Mouse (Mus musculus) frontal cortex, adult (tissue): ENCODE results near the gene Emd.
"Not testable (repeated sequence)": the region's sequence is repeated elsewhere in the genome, so short reads cannot be mapped to it uniquely, and the experiment has no call there.

ENCODE experiments used
- ATAC-seq: cut with Nextera tagmentation; 2 replicates; pipeline ENCODE4 v1.9.2; 2017; ENCODE audit warnings: mild to moderate bottlenecking, moderate library complexity, mixed read lengths; ENCODE audit not compliant: low TSS enrichment

Gene Emd

DNA sequence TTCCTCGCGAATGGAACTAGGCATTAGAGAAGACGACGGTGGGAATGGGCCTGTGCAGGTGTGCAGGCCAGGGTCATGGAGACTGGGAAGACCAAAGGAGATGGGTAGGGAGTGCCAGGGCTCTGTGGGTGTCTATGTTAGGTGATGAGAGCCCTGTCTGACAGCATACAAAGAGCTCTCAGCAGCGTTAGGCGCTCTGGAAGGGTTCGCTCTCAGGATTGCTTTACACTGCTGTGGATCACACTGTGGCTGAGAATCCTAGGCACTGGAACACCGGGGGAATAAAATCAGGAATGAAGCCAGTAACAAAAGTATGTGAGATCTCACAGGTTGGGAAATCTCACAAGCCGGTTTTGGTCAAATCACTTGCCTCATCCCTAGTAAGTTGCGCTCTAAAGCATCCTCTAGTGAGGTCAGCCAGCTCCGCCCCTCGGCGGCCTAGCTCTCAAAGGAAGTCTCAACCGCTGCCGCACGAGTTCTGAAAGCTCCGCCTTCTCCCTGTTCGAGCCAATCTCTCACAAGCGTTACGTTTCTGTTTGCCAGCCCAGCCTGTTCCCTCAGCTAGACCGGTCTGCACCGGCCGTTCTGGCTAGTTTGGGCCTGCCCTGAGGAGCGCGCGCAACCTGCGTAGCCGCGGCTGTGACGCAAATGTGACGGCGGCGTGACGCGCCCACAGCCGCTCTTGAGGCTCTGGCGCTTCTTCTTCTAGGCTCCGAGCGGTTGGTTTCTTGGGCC is at the start of gene Emd:
Emd (plus strand) TSS at position 535 of the 735 bp plus-strand sequence.
- peak; percentile 95 for ATAC-seq

DNA sequence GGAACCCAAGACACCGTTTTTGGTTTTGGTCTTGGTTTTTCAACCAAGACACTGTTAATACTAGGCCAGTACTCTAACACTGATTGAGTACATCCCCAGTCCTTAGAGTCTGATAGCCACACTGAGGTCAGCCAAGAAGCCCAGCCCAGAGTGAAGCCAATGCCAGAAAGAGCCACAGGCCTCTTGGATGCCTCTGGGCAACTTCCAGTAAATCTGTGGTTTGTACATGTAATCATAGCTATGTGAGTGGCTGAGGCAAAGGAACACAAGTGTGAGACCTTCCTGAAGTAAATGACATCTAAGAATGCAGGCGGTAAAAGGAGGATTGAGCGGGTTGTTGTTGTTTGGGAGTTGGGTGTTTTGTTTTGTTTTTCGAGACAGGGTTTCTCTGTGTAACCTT is 36.0 kb upstream of the Emd start:
- no peak for ATAC-seq

DNA sequence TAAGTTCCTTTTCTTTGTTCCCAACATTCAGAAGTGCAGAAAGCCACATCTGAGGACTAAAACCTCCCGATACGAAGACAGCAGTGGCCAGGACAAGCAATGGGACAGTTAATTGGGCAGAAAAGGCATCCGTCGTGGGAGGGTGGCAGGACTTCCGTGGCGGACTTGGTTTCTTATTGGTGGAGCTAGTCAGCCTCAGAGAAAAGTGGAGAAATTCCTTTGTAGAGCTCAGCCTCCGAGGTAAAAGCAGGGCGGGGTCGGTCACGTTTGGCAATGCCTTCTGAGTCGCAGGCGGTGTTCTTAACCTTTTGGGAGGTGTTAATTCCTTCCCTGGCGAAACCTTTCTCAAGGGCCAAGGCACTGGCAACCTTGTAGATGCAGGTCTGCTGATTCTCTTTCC is 35.0 kb upstream of the Emd start:
- ATAC-seq: no peak

DNA sequence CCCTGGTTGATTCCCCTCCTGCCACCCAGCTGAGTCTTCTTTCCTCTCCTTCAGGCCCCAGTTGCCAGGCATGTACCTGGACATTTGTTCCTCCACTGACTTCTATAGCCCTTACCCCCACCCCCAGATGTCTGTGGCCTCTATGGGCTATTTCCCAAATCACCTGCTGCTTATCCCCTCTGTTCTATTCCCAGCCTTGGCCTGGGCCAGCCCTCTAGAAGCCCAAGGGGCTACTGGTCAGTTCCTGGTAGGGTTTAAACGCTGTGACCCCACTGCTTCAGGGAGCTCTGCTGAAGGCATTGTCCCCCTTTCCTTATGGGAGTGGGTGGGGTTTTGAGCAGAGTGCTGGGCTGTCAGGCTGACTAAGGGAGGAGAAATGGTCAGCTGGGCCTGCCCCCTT is 34.4 kb upstream of the Emd start:
- not testable (repeated sequence) for ATAC-seq

DNA sequence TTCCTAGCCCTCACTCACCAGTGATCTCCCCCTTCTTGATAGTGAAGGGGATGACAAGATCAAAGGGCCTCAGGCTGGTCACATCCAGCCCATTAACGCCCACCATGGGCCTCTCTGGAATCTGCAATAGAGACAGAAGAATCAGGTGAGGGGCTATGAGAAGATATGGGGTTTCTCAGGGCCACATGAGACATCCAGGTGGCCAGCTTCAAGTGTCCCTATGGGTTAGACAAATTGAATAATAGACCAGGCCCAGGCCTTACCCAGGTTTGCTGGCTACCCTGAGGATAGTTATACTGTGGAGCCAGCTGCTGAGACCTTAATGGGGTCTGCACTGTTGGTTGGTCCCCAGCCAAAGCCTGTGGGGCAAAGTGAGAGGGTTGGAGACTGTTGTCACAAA is 24.4 kb upstream of the Emd start:
- ATAC-seq: no peak

DNA sequence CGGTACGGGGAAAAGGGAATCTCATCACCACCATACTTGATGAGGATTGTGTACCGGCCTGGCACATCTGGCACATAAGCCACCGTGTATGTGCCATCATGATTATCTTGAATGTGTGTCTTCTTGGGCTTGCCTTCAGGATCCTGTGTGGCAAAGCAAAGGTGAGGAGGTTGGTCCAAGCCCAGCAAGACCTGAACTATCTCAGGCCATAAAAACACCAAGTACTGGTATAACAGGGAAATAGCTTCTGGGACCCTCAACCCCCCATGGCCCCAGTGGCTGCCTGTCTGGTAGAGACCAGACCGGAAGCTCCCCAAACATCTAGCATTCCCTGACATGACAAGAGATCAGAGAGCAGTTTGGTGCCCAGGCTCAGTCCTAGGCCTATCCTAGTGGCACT is 21.3 kb upstream of the Emd start:
- no peak for ATAC-seq

DNA sequence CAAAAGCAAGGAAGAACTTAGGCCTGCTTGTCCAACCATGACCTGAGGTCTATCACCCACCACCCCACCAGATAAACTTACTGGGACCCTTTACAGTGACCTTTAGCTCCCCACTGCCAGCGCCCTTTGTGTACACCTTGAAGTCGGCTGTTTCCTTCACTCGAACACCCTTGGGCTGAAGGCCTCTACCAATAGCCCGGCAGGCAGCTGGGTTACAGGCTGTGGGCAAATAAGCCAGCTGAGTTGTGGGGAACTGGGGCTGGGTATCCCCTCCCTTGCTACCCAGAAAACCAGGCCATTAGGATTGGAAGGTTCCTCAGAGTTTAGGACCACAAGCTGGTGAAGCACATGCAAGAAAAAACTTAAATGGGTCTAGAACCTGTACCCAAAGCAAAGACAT is 14.2 kb upstream of the Emd start:
- ATAC-seq: no peak

DNA sequence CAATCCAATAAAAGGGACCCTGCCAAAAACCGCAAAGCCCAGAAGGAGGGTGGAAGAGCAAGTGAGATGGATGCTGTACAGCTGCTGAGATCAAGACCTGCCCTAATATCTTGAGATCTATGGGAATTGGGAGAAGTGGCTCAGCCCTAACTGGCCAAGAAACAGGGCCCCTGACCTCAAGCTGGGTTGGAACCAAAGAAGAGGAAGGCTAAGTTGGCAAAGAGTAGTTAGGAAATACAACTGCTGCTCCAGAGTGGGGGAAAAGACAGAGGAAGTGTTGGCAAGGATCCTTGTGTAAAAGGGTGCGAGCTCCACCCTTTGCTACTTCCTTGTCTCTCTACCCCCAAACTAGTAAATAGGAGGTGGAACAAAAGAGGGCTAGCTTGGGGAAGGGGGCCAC is 11.1 kb upstream of the Emd start:
- no peak for ATAC-seq

DNA sequence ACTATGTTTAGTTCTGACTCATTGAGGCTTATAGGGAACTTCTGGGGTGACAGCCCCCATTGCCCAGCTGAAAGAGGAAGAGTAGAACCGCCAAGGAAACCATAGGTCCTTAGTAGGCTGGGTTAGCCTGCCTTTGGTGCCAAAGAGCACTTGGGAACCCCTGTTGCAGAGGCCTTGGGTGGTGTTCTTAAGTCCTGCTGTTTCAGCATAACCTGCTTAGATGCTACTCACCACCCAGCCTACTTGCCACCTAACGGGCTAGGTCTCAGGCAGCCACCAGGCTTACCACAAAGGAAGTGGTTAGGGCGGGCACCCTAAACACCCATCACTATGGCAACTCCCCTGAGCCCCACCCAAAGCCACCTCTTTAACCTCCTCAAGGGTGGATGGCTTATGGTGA is 10.7 kb upstream of the Emd start:
- ATAC-seq: no peak

DNA sequence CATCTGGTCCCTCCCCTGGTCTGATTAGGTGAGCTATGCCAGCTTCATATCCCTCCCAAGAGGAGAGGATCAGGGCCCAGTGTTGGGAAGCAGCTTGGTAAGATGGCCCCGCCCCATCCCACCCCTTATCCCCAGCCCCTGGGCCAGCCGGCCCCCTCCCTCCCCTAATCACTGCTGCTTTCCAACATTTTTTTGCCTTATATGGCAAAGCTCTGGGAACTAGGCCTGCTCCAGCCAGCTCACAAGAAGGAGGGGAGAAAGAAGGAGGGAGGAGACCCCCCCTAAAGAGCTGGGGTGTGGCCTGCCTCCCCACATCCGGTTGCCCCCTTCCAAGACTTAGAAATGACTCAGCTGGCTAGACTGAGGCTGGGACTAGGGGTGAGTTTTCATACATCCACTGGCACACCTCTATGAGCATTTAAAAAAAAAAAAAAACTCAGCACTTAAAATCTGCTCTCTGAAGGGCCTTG is 9.8 kb upstream of the Emd start:
- no peak for ATAC-seq

DNA sequence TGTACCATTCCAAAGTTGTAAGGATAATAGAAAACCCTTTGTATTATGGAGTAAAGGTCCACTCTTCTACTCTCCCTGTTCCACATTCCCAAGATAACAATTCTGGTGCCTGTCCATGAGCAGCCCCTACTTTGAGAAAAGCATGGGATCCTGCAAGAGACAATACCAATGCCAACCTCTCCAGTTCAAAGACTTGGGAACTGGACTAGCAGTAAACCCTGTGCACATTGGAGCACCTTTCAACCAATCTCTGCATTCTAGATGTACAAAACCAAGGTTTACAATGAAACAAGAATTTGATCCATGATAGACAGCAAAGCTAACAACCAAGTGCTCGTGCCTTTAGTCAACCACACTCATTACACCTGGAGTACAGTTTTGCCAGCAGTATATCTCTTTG is 9.4 kb upstream of the Emd start:
- ATAC-seq: no peak

DNA sequence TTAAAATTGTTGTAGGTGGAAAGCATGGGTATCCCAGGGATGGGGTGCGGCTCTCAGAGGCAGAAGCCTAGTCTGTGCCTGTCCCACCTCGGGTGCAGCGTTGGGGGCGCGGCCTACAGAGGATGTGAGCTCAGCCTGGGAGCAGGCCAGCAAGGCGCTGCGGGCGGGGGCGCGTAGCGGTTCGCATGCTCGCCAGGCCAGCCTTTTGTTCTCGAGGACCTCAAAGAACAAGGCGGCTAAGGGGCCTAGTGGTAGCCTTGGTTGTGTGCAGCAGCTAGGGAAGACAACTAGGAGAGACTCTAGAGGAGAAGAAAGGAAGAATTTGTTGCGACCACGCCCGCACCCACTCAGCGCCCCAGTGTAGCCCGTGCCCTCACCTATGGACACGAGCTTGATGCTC is 8.8 kb upstream of the Emd start:
- peak; percentile 24 for ATAC-seq

DNA sequence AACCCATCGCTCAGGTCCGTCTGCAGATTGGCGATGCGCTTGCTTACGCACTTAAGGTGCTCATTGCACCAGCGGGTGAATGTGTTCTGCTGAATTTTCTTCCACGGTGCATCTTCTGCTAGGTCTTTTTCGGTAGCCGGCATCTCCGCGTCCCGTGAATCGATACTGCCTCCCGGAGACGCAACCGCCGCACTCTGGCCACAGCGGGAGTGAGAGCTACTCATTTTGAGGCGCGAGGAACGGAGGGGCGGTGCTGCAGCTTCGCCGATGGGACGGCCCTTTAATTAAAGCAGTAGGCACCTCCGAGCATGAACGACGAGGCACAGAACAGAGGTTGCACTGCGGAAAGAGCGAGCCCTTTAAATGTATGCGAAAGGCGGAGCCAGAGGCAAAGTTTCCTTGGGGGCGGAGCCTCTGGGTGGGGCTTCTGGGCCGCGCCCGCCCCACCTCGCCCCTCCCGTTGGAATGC is 8.2 kb upstream of the Emd start:
- ATAC-seq: peak; percentile 88

DNA sequence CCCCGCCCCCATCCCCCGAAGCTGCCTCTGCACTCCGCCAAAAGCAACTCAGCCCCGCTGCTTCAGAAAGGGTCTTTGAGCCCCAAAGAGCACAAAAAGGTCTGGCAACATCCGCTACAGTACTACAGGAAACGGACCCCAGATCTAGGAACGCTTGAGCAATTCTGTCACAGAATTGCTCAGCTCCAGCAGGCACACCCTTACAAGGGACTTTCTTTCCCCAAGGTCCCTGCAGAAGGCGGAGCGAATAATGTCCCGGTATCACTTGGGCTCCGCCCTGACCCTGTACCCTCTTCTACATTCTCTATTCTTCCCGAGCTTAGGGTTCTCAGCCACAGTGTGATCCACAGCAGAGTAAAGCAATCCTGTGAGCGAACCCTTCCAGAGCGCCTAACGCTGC is 7.8 kb upstream of the Emd start:
- peak; percentile 3; the same call in 1 of the 2 replicates for ATAC-seq

DNA sequence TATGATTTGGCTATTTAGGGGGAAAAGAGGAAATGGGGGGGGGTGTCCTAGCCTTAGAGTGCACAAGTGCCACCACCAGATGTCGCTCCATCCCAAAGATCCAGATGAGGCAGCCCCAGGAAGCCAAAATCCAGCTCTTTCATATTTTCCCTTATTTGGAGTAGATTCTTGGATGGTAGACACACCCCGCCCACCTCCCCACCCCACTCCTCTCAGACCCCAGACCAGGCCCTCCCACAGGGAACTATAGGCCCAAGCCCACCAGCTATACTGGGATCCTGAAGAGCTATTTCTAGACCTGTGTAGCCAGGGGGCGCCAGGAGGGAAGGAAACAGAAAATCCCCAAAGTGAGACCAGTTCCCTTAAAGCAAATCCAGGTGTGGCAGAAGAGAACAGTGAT is 5.8 kb upstream of the Emd start:
- ATAC-seq: no peak

DNA sequence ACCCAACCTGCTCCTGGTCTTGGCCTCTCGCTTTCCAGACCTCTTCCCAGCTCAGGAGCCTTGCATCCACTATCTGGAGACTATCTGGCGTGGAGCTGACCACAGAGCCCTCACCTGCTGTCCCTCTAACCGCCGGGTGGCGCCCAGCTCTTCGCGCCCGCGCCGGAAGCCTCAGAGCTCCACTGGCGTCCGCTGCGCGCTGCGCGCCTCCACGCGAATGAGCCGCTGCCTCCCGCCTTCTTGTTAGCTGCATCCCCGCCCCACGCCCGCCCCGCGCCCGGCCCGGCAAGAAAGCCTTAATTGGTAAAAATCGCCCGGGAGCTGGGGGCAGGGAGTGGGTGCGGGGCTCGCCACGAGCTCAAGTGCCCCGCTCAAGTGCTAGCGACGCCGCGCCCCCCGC is 4.9 kb upstream of the Emd start, which contains the start of gene Flna:
Flna (minus strand) TSS at position 206 of the 400 bp plus-strand sequence.
- peak; percentile 13; the same call in 1 of the 2 replicates for ATAC-seq

DNA sequence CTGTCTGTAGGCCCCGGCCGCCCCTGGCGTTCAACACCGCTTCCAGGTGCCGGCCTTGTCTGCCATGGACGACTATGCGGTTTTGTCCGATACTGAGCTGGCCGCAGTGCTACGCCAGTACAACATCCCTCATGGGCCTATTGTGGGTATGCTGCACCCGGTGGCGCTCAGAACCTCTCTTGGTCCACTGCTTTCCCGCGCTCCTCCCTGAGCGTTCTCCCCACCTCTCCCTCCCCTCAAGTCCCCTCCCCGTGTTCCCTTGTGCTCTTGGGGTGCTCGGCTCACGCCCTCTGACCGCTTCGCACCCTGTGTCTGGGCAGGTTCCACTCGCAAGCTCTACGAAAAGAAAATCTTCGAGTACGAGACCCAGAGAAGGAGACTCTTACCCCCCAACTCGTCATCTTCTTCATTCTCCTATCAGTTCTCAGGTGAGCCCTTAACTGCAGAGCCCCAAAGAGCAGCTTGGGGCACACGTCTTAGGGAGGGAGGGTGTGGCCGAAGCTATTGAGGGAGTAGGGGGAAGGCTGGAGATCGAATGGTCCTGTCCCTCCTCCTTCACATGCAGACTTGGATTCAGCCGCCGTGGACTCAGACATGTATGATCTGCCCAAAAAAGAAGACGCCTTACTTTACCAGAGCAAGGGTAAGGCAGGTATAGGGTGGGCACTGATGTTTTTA is 540 bp downstream of the Emd start:
- ATAC-seq: no peak; the same call in 1 of the 2 replicates

DNA sequence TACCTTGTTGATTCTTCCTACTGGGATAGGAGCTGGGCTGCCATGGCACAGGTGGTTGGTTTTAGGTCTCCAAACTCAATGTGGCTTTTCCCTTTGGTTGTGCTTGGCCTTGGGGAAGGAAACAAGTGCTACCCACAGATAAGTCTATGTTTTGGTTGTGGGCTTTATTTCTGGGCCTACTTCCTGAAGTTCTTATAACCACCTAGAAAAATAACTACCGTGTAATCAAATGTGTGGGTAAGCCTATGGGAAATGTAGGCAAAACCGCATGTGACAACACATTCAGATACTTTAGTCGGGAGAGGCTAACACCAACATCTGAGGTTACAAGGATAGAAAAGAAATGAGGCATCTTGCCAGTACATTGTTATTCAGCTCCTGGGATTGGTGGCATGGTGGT is 3.3 kb downstream of the Emd start:
- ATAC-seq: no peak

DNA sequence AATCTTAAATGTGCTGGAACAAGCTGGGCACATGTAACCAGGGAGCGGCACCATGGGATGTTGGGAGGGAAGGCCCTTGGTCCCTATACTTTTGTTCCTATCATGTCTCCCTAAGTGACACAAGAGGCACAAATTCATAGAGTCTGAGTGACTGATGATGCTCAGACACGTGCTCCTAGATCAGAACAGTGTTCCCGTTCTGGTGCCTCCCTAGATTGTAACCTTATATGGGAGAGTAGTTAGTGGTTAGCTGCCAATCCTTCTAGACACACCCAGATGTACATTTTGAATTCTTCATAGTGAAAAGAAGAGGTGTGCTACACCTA is 15.2 kb downstream of the Emd start:
- ATAC-seq: peak; percentile 62

DNA sequence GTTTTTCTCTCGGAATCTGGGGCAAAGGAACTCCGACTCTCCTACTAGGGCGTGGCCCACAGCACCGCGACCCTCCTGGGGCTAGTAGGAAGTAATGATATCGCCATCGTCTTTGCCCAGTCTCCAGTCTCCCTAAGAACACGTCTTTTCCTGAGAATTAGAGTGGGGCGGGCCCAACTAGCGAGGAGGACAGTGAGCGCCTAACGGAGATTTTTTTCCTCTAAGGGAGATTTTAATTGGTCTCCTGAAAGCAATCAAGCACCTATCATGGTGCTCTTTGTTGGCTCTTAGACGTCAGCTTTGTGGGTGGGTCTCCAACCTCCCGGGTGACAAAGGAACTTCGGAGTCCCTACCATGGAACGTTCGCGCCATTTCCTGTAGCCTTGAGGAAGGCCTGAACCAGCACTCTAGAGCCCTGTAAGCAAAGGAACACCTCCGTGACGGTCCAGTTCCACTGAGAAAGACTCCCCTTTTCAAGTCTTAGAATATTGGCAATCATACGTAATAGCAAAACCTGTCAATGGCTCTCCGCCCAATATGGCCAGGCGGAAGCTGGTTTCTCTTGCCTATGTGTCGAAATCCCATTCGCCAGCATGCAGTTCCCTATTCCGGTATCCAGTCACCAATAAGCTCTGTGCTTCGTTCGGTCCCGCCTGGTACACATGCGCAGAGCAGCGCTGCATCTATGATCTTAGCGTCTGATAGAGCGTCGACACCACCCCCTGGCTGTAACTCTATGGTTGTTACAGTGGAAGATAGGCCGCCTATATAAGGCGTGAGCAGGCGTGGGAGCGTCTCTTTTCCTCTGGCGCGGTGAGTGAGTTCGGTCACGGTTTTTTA is 15.8 kb downstream of the Emd start, which contains the start of gene Rpl10:
Rpl10 (plus strand) TSS at position 751 of the 840 bp plus-strand sequence.
- ATAC-seq: peak; percentile 94

DNA sequence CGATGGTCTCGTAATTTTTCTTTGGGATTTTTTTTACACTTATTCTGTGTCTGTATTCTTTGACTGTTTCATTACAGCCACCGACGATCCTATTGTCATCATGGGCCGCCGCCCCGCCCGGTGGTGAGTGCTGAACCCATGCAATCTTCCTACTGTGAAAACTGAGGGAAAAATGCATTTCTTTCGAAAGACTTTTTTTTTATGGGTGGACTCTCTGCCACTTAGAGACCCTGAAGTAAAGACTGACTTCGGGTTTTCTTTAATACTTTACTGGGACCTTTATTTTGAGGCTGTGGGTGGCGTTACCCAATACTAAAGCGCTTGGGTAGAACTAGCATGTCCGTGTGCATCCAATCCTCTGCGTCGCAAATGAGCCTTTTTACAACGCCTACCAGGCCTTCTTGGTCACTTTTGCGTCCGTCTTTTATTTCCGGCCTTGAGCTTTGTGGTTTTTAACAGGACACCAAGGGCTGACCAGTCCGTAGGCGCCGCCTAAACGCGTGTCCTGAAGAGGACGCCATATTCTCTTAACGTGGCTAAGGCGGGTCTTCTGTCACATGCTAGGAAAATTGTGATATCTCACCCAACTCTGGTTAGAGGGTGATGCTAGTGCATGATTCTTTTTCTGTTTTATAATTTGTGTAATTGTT is 16.5 kb downstream of the Emd start:
- ATAC-seq: no peak
